Mouse (Mus musculus) liver, adult 2 months (tissue): ENCODE measurements around the gene Cfap97d1. TPM values are rescaled to one million over a fixed set of nuclear protein-coding genes. Genes with fewer than 3 reads are reported as not detected.

Experiments
- DNase-seq: peaks from one replicate; pipeline ENCODE4 v3.0.0-alpha.2; 2011; ENCODE audit warnings: low read depth, low spot score; ENCODE audit errors: extremely low read depth
- H3K27ac ChIP-seq: fragments of 200-500 bp; replicated peaks from 2 replicates; pipeline ENCODE4 v1.5.1; 2012; ENCODE audit warnings: low read depth, mild to moderate bottlenecking, control low read depth, inconsistent platforms, low read length; ENCODE audit not compliant: insufficient read depth
- H3K27me3 ChIP-seq: fragments of 200-500 bp; 2 replicates; pipeline ENCODE4 v1.6.1; 2012; ENCODE audit warnings: mild to moderate bottlenecking, moderate library complexity, low read length, inconsistent platforms; ENCODE audit not compliant: control insufficient read depth, insufficient read depth
- H3K36me3 ChIP-seq: fragments of 200-500 bp; 2 replicates; pipeline ENCODE4 v1.6.1; 2012; ENCODE audit warnings: low read length, inconsistent platforms; ENCODE audit not compliant: control insufficient read depth, insufficient read depth
- H3K4me1 ChIP-seq: fragments of 200-500 bp; 2 replicates; pipeline ENCODE4 v1.6.1; 2011; ENCODE audit warnings: low read length; ENCODE audit not compliant: control insufficient read depth, insufficient read depth
- H3K4me3 ChIP-seq: fragments of 200-500 bp; 2 replicates; pipeline ENCODE4 v1.5.1; 2011; ENCODE audit warnings: low read depth, mild to moderate bottlenecking, control low read depth, low read length, moderate library complexity; ENCODE audit not compliant: insufficient read depth
- H3K79me2 ChIP-seq: fragments of 200-500 bp; 2 replicates; pipeline ENCODE4 v1.6.1; 2012; ENCODE audit warnings: inconsistent platforms, mild to moderate bottlenecking, low read length, moderate library complexity; ENCODE audit not compliant: control insufficient read depth, insufficient read depth
- H3K9ac ChIP-seq: fragments of 200-500 bp; 2 replicates; pipeline ENCODE4 v1.6.1; 2012; ENCODE audit warnings: low read depth, mild to moderate bottlenecking, control low read depth, inconsistent platforms, low read length
- CTCF ChIP-seq: fragments of 200-500 bp; IDR thresholded peaks from 2 replicates; pipeline ENCODE4 v1.5.1; 2011; ENCODE audit warnings: low read depth, low read length, control low read depth
- POLR2A ChIP-seq: fragments of 200-500 bp; IDR thresholded peaks from 2 replicates; pipeline ENCODE4 v1.6.1; 2011; ENCODE audit warnings: low read length, control low read depth; ENCODE audit not compliant: insufficient read depth; ENCODE audit errors: extremely low read depth
- WGBS: fragments of 180-500 bp; shearing (Covaris S2); methylation state at CpG from one replicate; pipeline ENCODE4 v1.1.7; 2018; 5-methylcytosine and 5-hydroxymethylcytosine counted together
- polyA plus RNA-seq: library from polyadenylated mRNA; depleted of rRNA; stranded (reverse); fragments of >200 nt; gene quantifications from 2 replicates; pipeline ENCODE4 v1.2.3, GENCODE M21; 2012
- total RNA-seq: library from RNA; depleted of rRNA; stranded (reverse); fragments of >200 nt; gene quantifications from 2 replicates; pipeline ENCODE4 v1.2.3, GENCODE M21; 2014

Gene Cfap97d1
- total and polyA plus RNA-seq, 2 experiments = not detected

DNA sequence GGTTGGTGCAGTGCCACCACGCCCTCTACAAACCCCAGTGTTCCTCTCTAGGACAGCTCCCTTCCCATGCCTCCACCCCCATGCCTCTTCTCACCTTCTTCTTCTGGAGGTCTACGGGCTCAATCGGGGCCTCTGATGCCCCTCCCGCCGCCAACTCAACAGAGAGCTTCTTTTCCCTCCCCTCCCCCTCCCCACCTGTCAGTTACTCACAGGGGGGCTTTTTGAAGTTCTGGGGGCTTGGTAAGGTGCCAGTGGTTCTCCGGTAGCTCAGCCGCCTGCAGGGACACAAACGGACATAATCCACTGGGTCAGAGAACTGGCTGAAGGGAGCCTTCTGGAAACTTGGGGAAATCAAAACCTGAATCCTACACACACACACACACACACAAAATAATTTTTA, 27.4 kb downstream of the Cfap97d1 start:
- H3K27me3 ChIP-seq = no peaks in the 10 kb centered on the region
- DNase-seq = no peak
- WGBS = 91% methylated on average over 8 of the region's 8 CpGs
- H3K79me2 ChIP-seq = no peaks in the 10 kb centered on the region
- H3K27ac ChIP-seq = no peak overlapping the region
- TF ChIP-seq CTCF = no peak
- TF ChIP-seq POLR2A = no peak
- H3K4me3 ChIP-seq = no peak overlapping the region
- no peaks in the 10 kb centered on the region for H3K36me3 ChIP-seq
- H3K9ac ChIP-seq = no peak overlapping the region
- H3K4me1 ChIP-seq = 0 out of 2 replicates have a peak, but pooled peaks cover 1% of the 10 kb centered on the region

DNA sequence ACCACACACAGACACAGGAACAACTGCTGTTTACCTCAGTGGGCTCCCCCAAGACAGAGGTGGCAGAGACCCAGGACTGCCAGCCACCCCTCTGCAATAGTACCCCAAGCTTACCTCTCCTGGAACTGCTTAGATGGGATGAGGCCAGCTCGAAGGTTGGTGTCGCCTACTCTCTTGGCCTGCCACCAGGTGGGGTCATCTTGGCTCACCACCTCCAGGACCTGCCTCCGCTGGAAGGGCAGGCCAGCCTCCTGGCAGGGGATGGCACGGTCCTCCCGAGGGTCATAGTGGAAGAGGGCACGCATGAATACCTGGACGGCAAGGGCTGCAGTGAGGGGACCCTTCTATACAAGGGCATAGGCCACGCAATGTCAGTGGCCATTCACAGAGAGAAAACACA, 29.1 kb downstream of the Cfap97d1 start:
- H3K27ac ChIP-seq = no peak overlapping the region
- no peak overlapping the region for H3K4me3 ChIP-seq
- no peaks in the 10 kb centered on the region for H3K79me2 ChIP-seq
- H3K4me1 ChIP-seq = 0 out of 2 replicates have a peak, but pooled peaks cover 1% of the 10 kb centered on the region
- no peak overlapping the region for H3K9ac ChIP-seq
- TF ChIP-seq POLR2A (no peak), CTCF (peak; percentile 23; the same call in 1 of the 2 replicates)
- H3K36me3 ChIP-seq = no peaks in the 10 kb centered on the region
- no peak for DNase-seq
- no peaks in the 10 kb centered on the region for H3K27me3 ChIP-seq
- WGBS = 61% methylated on average over 8 of the region's 8 CpGs

- Histone ChIP-seq H3K4me1 (no peaks in the 10 kb centered on the region), H3K9ac (no peak overlapping the region), H3K4me3 (no peak overlapping the region), H3K36me3 (no peaks in the 10 kb centered on the region), H3K27ac (no peak overlapping the region), H3K79me2 (no peaks in the 10 kb centered on the region), H3K27me3 (no peaks in the 10 kb centered on the region)
- 83% methylated on average over 6 of the region's 6 CpGs for WGBS
- DNase-seq = no peak
- TF ChIP-seq CTCF = no peak
- TF ChIP-seq POLR2A = no peak
Measured at GRCm38 (mm10) chr11:102015472-102015871, 31.4 kb downstream of the Cfap97d1 start.

DNA sequence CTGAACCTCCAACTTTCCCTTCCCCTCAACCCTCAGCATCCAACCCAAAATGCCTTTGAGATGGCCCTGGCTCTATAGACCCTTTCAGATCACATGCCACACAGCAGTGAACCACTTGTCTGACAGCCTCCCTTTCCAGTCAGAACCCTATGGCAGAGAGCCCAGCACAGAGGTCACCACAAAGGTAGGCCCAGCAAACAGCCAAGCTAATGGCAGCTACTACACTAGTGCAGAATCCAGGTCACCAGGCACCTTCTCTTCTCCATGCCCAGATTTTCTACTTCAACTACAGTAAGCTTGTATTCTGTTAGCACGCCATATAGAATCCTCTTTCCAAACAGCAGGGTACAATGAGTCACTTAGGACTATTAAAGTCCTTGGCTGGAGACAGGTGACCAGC, 32.1 kb downstream of the Cfap97d1 start:
- Histone ChIP-seq H3K4me1 (no peaks in the 10 kb centered on the region), H3K79me2 (no peaks in the 10 kb centered on the region), H3K9ac (no peak overlapping the region), H3K36me3 (no peaks in the 10 kb centered on the region), H3K4me3 (no peak overlapping the region), H3K27ac (no peak overlapping the region), H3K27me3 (no peaks in the 10 kb centered on the region)
- TF ChIP-seq POLR2A (no peak), CTCF (no peak)
- DNase-seq = peak; percentile 28
- WGBS = 82% methylated on average over 1 of the region's 1 CpGs

GRCm38 (mm10) chr11:102019736-102020135, 35.7 kb downstream of the Cfap97d1 start:
- Histone ChIP-seq H3K4me1 (no peaks in the 10 kb centered on the region), H3K27me3 (no peaks in the 10 kb centered on the region), H3K27ac (no peak overlapping the region), H3K4me3 (no peak overlapping the region), H3K36me3 (no peaks in the 10 kb centered on the region), H3K9ac (no peak overlapping the region), H3K79me2 (no peaks in the 10 kb centered on the region)
- 79% methylated on average over 9 of the region's 9 CpGs for WGBS
- DNase-seq = no peak
- no peak for TF ChIP-seq CTCF
- TF ChIP-seq POLR2A = no peak

- 91% methylated on average over 5 of the region's 5 CpGs for WGBS
- Histone ChIP-seq H3K27me3 (0 out of 2 replicates have a peak, but pooled peaks cover 3% of the 10 kb centered on the region), H3K79me2 (no peaks in the 10 kb centered on the region), H3K9ac (no peak overlapping the region), H3K4me3 (no peak overlapping the region), H3K4me1 (peaks cover under 1% of the 10 kb centered on the region; the same call in 1 of the 2 replicates), H3K36me3 (no peaks in the 10 kb centered on the region), H3K27ac (no peak overlapping the region)
- TF ChIP-seq CTCF (no peak), POLR2A (no peak)
- DNase-seq = no peak
Measured at GRCm38 (mm10) chr11:102021196-102021595, 37.1 kb downstream of the Cfap97d1 start.
